Comparison of ENCODE assay signal across 19 mouse cellular contexts in genomic region chr4:148313601-148314000, GRCm38 (mm10). TPM values are rescaled to one million over a fixed set of nuclear protein-coding genes. Genes with fewer than 3 reads are reported as not detected.
DNase-seq lines count a peak whose midpoint lies in the region; ATAC-seq and TF ChIP-seq lines count a peak whose summit lies in the region.
"Had no signal": no experiment of that assay in that cellular context is flagged by ENCODE, and none has a peak within 500 bp of the region (broad histone marks: within the 10 kb centered on the region; RNA-seq: fewer than 3 reads in every experiment).

No protein-coding gene starts in this region.

- WGBS in forebrain, embryonic 15.5 days: 49% methylated on average over 8 of the region's 8 CpGs
- WGBS in forebrain, embryonic 13.5 days: 45% methylated on average over 8 of the region's 8 CpGs
- 31% methylated on average over 8 of the region's 8 CpGs for WGBS in kidney, embryonic 15.5 days
- WGBS in stomach, embryonic 14.5 days: 20% methylated on average over 8 of the region's 8 CpGs
- WGBS in stomach, postnatal 0 days: 22% methylated on average over 8 of the region's 8 CpGs

- H3K4me3 ChIP-seq in forebrain, embryonic 15.5 days: no peak overlapping the region
- no peak overlapping the region for H3K4me3 ChIP-seq in forebrain, embryonic 13.5 days
- no peak overlapping the region for H3K4me3 ChIP-seq in kidney, embryonic 15.5 days (replicated peaks)
- no peak overlapping the region for H3K4me3 ChIP-seq in stomach, embryonic 14.5 days (ENCODE audit: low read depth, low read length)
- no peak overlapping the region for H3K4me3 ChIP-seq in stomach, postnatal 0 days (ENCODE audit: low read depth, low read length)
- H3K4me3 ChIP-seq: gastrocnemius, adult 2 months; layer of hippocampus, adult 2 months had no signal

- no peaks in the 10 kb centered on the region for H3K36me3 ChIP-seq in forebrain, embryonic 15.5 days
- no peaks in the 10 kb centered on the region for H3K36me3 ChIP-seq in forebrain, embryonic 13.5 days (ENCODE audit: poor library complexity, severe bottlenecking)
- H3K36me3 ChIP-seq in kidney, embryonic 15.5 days: no peaks in the 10 kb centered on the region
- H3K36me3 ChIP-seq in stomach, embryonic 14.5 days (ENCODE audit: control insufficient read depth, insufficient read depth, low read length): no peaks in the 10 kb centered on the region
- H3K36me3 ChIP-seq in stomach, postnatal 0 days (ENCODE audit: control insufficient read depth, insufficient read depth, low read length): no peaks in the 10 kb centered on the region

- peak overlapping the region; percentile 71 for H3K27ac ChIP-seq in forebrain, embryonic 15.5 days (replicated peaks)
- H3K27ac ChIP-seq in forebrain, embryonic 13.5 days: no peak overlapping the region
- H3K27ac ChIP-seq in kidney, embryonic 15.5 days: no peak overlapping the region
- no peak overlapping the region for H3K27ac ChIP-seq in stomach, embryonic 14.5 days (ENCODE audit: low read length)
- H3K27ac ChIP-seq in stomach, postnatal 0 days (replicated peaks): no peak overlapping the region
- H3K27ac ChIP-seq: gastrocnemius, adult 2 months had no signal

- no peak overlapping the region for H3K4me2 ChIP-seq in forebrain, embryonic 15.5 days (replicated peaks)
- H3K4me2 ChIP-seq in forebrain, embryonic 13.5 days: no peak overlapping the region
- H3K4me2 ChIP-seq in kidney, embryonic 15.5 days: no peak overlapping the region
- H3K4me2 ChIP-seq in stomach, embryonic 14.5 days (replicated peaks; ENCODE audit: low read depth, low read length): no peak overlapping the region
- H3K4me2 ChIP-seq in stomach, postnatal 0 days (replicated peaks; ENCODE audit: low read depth): no peak overlapping the region
- H3K4me2 ChIP-seq: liver, embryonic 11.5 days had no signal

- H3K9me3 ChIP-seq in forebrain, embryonic 15.5 days: no peaks in the 10 kb centered on the region
- H3K9me3 ChIP-seq in forebrain, embryonic 13.5 days (replicated peaks): no peaks in the 10 kb centered on the region
- H3K9me3 ChIP-seq in kidney, embryonic 15.5 days (replicated peaks): no peaks in the 10 kb centered on the region
- H3K9me3 ChIP-seq in stomach, embryonic 14.5 days (ENCODE audit: control insufficient read depth, low read depth, low read length): no peaks in the 10 kb centered on the region
- H3K9me3 ChIP-seq in stomach, postnatal 0 days (ENCODE audit: control insufficient read depth, low read length): no peaks in the 10 kb centered on the region

- TF ChIP-seq EP300 in stomach, postnatal 0 days (optimal IDR thresholded peaks at IDR 0.05): no peak

- ATAC-seq in forebrain, embryonic 15.5 days (replicated peaks): no peak
- no peak for ATAC-seq in forebrain, embryonic 13.5 days
- ATAC-seq in kidney, embryonic 15.5 days (replicated peaks; ENCODE audit: low FRiP score): no peak
- 0 out of 2 replicates have a peak, but pooled peaks have one; percentile 3 for ATAC-seq in stomach, embryonic 14.5 days (ENCODE audit: insufficient number of reproducible peaks, insufficient read depth, low FRiP score, low read depth)
- ATAC-seq in stomach, postnatal 0 days (ENCODE audit: low FRiP score, low TSS enrichment): no peak
- ATAC-seq: intestine, embryonic 16.5 days had no signal

- TF ChIP-seq CTCF in stomach, postnatal 0 days (IDR thresholded peaks at IDR 0.05; ENCODE audit: low read depth): no peak

- H3K4me1 ChIP-seq in forebrain, embryonic 15.5 days: peaks cover 41% of the 10 kb centered on the region
- peaks cover 36% of the 10 kb centered on the region for H3K4me1 ChIP-seq in forebrain, embryonic 13.5 days
- H3K4me1 ChIP-seq in kidney, embryonic 15.5 days: peaks cover 8% of the 10 kb centered on the region; the same call in 1 of the 2 replicates
- no peaks in the 10 kb centered on the region for H3K4me1 ChIP-seq in stomach, embryonic 14.5 days (ENCODE audit: control insufficient read depth, insufficient read depth, low read length)
- H3K4me1 ChIP-seq in stomach, postnatal 0 days (replicated peaks; ENCODE audit: control insufficient read depth, insufficient read depth): no peaks in the 10 kb centered on the region

- H3K9ac ChIP-seq in forebrain, embryonic 15.5 days (replicated peaks): no peak overlapping the region
- H3K9ac ChIP-seq in forebrain, embryonic 13.5 days: no peak overlapping the region
- H3K9ac ChIP-seq in kidney, embryonic 15.5 days: no peak overlapping the region
- no peak overlapping the region for H3K9ac ChIP-seq in stomach, embryonic 14.5 days (replicated peaks; ENCODE audit: low read depth, low read length)
- no peak overlapping the region for H3K9ac ChIP-seq in stomach, postnatal 0 days (ENCODE audit: low read length)

- DNase-seq in adrenal gland, adult 8-10 months: peak; percentile 16
- DNase-seq in adrenal gland, adult 18-20 months (ENCODE audit: low spot score in 2 of 2): no peak
- DNase-seq in kidney, postnatal 10 days: peak; percentile 36
- DNase-seq in stomach, postnatal 0 days (ENCODE audit: low spot score): no peak
- DNase-seq: cerebellum, adult 8-10 months; cerebellum, postnatal 36 days; gastrocnemius, adult 2 months; lung, adult 2 months; midbrain, embryonic 14.5 days had no signal

- H3K27me3 ChIP-seq in forebrain, embryonic 15.5 days: no peaks in the 10 kb centered on the region
- H3K27me3 ChIP-seq in forebrain, embryonic 13.5 days: peaks cover 6% of the 10 kb centered on the region; the same call in 1 of the 2 replicates
- peaks cover 8% of the 10 kb centered on the region for H3K27me3 ChIP-seq in kidney, embryonic 15.5 days
- no peaks in the 10 kb centered on the region for H3K27me3 ChIP-seq in stomach, embryonic 14.5 days (ENCODE audit: control insufficient read depth, insufficient read depth, low read length)
- no peaks in the 10 kb centered on the region for H3K27me3 ChIP-seq in stomach, postnatal 0 days (ENCODE audit: control insufficient read depth, insufficient read depth, low read length)

RNA-seq across cellular contexts. Expression of gene Disp3, which starts 25.8 kb away (rescaled TPM):
- under 1 TPM; 0.42 to 0.68 (median 0.66) TPM for total RNA-seq in adrenal gland, adult 8-10 months (2022)
- 1 to 10 TPM in 1 of 2 experiments, under 1 TPM in 1; 0.10 to 1.3 TPM for total RNA-seq in adrenal gland, adult 18-20 months (2021)
- 11.5 and 14.4 TPM in 2 replicates for polyA plus RNA-seq in forebrain, embryonic 15.5 days (2015; fragmentation: Nextera tagmentation; extraction: Ambion mirVana)
- polyA plus RNA-seq in forebrain, embryonic 13.5 days (2015; fragmentation: Nextera tagmentation; extraction: Ambion mirVana): 6.3 and 6.5 TPM in 2 replicates
- 0.19 TPM in 2 replicates for polyA plus RNA-seq in kidney, embryonic 15.5 days (2015; fragmentation: Nextera tagmentation; extraction: Ambion mirVana)
- 0.12 and 0.24 TPM in 2 replicates for polyA plus RNA-seq in stomach, embryonic 14.5 days (2014; fragmentation: Nextera tagmentation; extraction: Ambion mirVana)
- 0.04 and 0.06 TPM in 2 replicates for polyA plus RNA-seq in stomach, postnatal 0 days (2015; fragmentation: Nextera tagmentation; extraction: Ambion mirVana)
- total RNA-seq: gastrocnemius, adult 2 months; heart, postnatal 25 days; megakaryocyte-erythroid progenitor cell, adult 5-6 weeks had no signal
- polyA plus RNA-seq: liver, embryonic 11.5 days; lung, adult 2 months; thymus, postnatal 0 days had no signal

Comparison
In these comparisons a context has a peak if more than half of its experiments do, and no peak if none do; other contexts are left out.
1. DNase-seq: peak in adrenal gland, adult 8-10 months (single experiment) and kidney, postnatal 10 days (single experiment); none in adrenal gland, adult 18-20 months (0 of 2) and stomach, postnatal 0 days (single experiment).